Mouse (Mus musculus) intestine, embryonic 15.5 days (tissue): ENCODE data around the gene Ybx3. TPM values are rescaled to one million over a fixed set of nuclear protein-coding genes. Genes with fewer than 3 reads are reported as not detected.

Source experiments
- ATAC-seq: fragments of 200-750 bp; cut with Nextera tagmentation; 2 replicates; pipeline ENCODE4 v1.8.0; 2017; ENCODE audit warnings: moderate TSS enrichment, moderate library complexity
- H3K27ac ChIP-seq: fragments of 300-500 bp; sonication (generic); 2 replicates; pipeline ENCODE4 v1.5.1; 2015; ENCODE audit warnings: mild to moderate bottlenecking, inconsistent platforms
- H3K27me3 ChIP-seq: fragments of 300-500 bp; sonication (generic); replicated peaks from 2 replicates; pipeline ENCODE4 v1.6.1; 2015; ENCODE audit warnings: inconsistent platforms
- H3K36me3 ChIP-seq: fragments of 300-500 bp; sonication (generic); 2 replicates; pipeline ENCODE4 v1.6.1; 2015; ENCODE audit warnings: inconsistent platforms
- H3K4me1 ChIP-seq: fragments of 300-500 bp; sonication (generic); replicated peaks from 2 replicates; pipeline ENCODE4 v1.6.1; 2015; ENCODE audit warnings: inconsistent platforms
- H3K4me2 ChIP-seq: fragments of 300-500 bp; sonication (generic); replicated peaks from 2 replicates; pipeline ENCODE4 v1.6.1; 2015; ENCODE audit warnings: mild to moderate bottlenecking, inconsistent platforms
- H3K4me3 ChIP-seq: fragments of 300-500 bp; sonication (generic); replicated peaks from 2 replicates; pipeline ENCODE4 v1.5.1; 2015; ENCODE audit warnings: inconsistent platforms
- H3K9ac ChIP-seq: fragments of 300-500 bp; sonication (generic); 2 replicates; pipeline ENCODE4 v1.6.1; 2015; ENCODE audit warnings: inconsistent platforms
- H3K9me3 ChIP-seq: fragments of 300-500 bp; sonication (generic); 2 replicates; pipeline ENCODE4 v1.6.1; 2016; ENCODE audit warnings: inconsistent platforms
- WGBS: fragments of 180-500 bp; shearing (Covaris S2); methylation state at CpG from one replicate; pipeline ENCODE4 v1.1.7; 2015; 5-methylcytosine and 5-hydroxymethylcytosine counted together
- polyA plus RNA-seq: library from polyadenylated mRNA; unstranded; fragments of >200 nt; fragmentation: Nextera tagmentation; extraction: Ambion mirVana; gene quantifications from 2 replicates; pipeline ENCODE4 v1.2.1, GENCODE M21; 2015

Gene Ybx3
- polyA plus RNA-seq, 1 experiment from 2014 or later = 57.6 TPM

DNA sequence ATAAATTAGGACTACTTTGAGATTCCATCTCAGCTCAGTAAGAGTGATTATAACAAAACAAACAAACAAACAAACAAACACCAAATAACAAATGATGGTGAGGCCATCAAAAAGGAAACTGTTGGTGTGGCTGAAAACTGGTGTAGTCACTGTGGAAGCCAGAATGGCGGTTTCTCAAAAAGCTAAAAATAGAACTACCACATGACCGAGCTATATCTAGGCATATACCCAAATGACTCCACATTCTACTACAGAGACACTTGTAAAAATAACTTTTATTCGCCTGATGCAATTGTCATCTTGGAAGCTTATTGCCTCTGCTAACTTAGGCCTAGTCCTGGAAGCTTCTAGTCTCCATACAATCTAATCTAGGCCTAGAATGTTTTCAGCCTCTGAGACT lies 16.0 kb upstream of the Ybx3 start:
- ATAC-seq = no peak
- WGBS = 75% methylated on average over 3 of the region's 3 CpGs
- H3K27me3 ChIP-seq = no peaks in the 10 kb centered on the region

DNA sequence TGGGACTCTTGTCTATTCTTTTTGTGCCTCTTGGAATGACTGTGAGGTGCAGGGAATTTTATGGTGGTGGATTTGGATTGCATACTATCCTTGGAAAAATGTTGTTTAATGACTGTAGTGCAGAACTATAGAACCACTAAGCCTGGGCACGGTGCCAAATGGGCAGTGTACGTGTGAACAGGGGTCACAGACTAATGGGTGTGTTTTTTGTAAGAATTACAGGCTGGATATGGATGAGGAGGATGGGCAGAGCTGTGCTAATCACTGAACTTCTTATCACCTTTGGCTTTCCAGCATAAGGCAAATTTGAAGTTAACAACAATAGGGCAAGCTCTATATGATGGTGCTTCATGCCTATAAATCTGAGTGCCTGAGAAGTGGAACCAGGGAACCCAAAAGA lies 14.8 kb upstream of the Ybx3 start:
- ATAC-seq = peak; percentile 88
- Histone ChIP-seq H3K4me3 (no peak overlapping the region), H3K9me3 (no peaks in the 10 kb centered on the region), H3K27ac (no peak overlapping the region), H3K36me3 (no peaks in the 10 kb centered on the region), H3K4me1 (no peaks in the 10 kb centered on the region), H3K9ac (no peak overlapping the region), H3K4me2 (no peak overlapping the region), H3K27me3 (no peaks in the 10 kb centered on the region)
- WGBS = 32% methylated on average over 2 of the region's 2 CpGs

More for the DNA sequence above, 16.0 kb upstream of the Ybx3 start:
- Histone ChIP-seq H3K9ac (no peak overlapping the region), H3K36me3 (no peaks in the 10 kb centered on the region), H3K9me3 (no peaks in the 10 kb centered on the region), H3K4me2 (no peak overlapping the region), H3K4me3 (no peak overlapping the region), H3K4me1 (no peaks in the 10 kb centered on the region), H3K27ac (no peak overlapping the region)

DNA sequence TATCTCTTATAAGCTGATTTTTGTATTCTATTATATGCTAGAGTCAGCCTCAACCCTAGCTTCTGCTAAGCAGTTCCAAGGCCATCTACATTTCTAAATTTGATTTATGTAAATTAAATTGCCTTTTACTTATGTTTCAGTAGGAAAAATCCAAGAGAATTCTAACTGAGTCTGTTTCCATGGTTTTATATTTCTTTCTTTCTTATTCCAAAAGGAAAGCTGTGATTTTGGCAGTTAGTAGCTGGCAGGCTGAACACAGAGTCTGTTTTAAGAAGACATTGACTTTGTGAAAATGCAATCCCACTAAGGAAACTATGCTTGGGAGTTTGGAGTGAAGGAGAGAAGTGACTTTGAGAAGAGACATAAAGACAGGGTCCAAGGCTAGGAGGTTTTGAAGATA lies 14.3 kb upstream of the Ybx3 start:
- Histone ChIP-seq H3K9me3 (no peaks in the 10 kb centered on the region), H3K4me1 (no peaks in the 10 kb centered on the region), H3K27me3 (no peaks in the 10 kb centered on the region), H3K36me3 (no peaks in the 10 kb centered on the region), H3K4me3 (no peak overlapping the region), H3K9ac (no peak overlapping the region), H3K27ac (no peak overlapping the region), H3K4me2 (no peak overlapping the region)
- ATAC-seq = no peak

DNA sequence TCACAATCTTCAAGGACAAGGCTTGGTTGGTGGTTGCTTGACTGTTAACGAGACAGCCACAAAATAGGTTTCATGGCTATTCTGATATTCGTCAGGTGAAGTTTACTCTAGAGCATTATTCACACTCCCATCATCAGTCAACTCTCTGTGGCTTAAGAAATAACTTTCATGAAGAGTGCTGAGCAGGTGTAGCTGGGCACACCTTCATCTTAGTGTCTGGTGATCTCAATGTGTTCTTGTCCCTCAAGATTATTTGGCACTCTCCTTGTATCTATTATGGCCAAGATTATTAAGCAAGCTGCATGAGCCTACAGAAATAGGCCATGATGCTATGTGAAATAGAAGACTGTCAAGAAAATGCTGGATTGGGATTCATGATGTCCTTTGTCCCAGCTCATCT lies 13.0 kb upstream of the Ybx3 start:
- 80% methylated on average over 2 of the region's 2 CpGs for WGBS
- Histone ChIP-seq H3K9me3 (no peaks in the 10 kb centered on the region), H3K36me3 (no peaks in the 10 kb centered on the region)

DNA sequence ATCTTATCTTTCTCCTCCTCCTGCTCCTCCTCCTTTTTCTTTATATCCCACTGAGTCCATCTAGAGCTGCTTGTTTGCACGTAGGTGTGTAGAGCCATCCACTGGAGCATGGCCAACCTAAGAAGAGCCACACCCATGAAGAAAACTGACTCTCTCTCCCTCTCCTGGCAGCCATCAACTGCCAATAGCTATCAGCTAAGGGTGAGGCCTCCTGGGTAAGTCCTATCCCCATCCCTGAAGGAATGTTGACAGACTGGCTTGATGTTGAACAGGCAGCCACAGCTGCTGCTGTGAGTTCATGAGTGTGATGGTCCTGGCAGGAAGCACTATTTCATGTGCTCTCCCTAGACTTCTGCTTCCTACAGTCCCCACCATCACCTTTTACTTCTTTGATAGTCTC lies 8.4 kb upstream of the Ybx3 start:
- Histone ChIP-seq H3K9ac (no peak overlapping the region), H3K27ac (no peak overlapping the region), H3K4me2 (no peak overlapping the region), H3K36me3 (no peaks in the 10 kb centered on the region), H3K9me3 (no peaks in the 10 kb centered on the region), H3K4me3 (no peak overlapping the region), H3K4me1 (no peaks in the 10 kb centered on the region), H3K27me3 (no peaks in the 10 kb centered on the region)
- peak; percentile 77 for ATAC-seq
- WGBS = 14% methylated on average over 1 of the region's 1 CpGs

More for the DNA sequence above, 13.0 kb upstream of the Ybx3 start:
- Histone ChIP-seq H3K4me2 (no peak overlapping the region), H3K9ac (no peak overlapping the region), H3K4me3 (no peak overlapping the region), H3K4me1 (no peaks in the 10 kb centered on the region), H3K27ac (no peak overlapping the region), H3K27me3 (no peaks in the 10 kb centered on the region)
- ATAC-seq = no peak

DNA sequence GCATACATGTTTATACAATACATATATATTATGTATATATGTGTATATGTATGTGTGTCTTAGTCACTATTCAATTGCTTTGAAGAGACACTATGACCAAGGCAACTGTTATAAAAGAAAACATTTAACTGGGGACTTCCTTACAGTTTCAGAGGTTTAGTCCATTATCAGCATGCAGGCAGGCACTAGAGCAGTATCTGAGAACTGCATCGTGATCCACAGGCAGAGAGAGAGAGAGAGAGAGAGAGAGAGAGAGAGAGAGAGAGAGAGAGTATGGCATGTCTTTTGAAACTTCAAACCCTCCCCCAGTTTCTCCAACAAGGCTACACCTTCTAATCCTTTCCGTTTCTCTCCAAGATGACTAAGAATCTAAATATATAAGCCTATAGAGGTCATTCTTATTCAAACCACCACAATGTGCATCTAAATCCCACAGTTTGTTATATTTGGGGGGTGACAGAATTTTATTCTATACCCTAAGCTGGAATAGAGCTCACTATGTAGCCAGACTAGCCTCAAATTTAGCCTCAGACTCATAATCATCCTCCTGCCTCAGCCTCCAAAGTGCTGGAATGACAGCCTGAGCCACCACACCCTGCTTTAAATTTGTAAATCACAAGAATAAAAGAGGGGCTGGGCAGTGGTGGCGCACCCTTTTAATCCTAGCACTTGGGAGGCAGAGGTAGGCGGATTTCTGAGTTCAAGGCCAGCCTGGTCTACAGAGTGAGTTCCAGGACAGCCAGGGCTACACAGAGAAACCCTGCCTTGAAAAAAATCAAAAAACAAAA lies 5.8 kb upstream of the Ybx3 start:
- Histone ChIP-seq H3K27ac (no peak overlapping the region), H3K4me1 (no peaks in the 10 kb centered on the region), H3K4me2 (no peak overlapping the region), H3K27me3 (no peaks in the 10 kb centered on the region), H3K4me3 (no peak overlapping the region), H3K9me3 (no peaks in the 10 kb centered on the region), H3K9ac (no peak overlapping the region), H3K36me3 (no peaks in the 10 kb centered on the region)
- ATAC-seq = no peak
- 74% methylated on average over 4 of the region's 4 CpGs for WGBS

DNA sequence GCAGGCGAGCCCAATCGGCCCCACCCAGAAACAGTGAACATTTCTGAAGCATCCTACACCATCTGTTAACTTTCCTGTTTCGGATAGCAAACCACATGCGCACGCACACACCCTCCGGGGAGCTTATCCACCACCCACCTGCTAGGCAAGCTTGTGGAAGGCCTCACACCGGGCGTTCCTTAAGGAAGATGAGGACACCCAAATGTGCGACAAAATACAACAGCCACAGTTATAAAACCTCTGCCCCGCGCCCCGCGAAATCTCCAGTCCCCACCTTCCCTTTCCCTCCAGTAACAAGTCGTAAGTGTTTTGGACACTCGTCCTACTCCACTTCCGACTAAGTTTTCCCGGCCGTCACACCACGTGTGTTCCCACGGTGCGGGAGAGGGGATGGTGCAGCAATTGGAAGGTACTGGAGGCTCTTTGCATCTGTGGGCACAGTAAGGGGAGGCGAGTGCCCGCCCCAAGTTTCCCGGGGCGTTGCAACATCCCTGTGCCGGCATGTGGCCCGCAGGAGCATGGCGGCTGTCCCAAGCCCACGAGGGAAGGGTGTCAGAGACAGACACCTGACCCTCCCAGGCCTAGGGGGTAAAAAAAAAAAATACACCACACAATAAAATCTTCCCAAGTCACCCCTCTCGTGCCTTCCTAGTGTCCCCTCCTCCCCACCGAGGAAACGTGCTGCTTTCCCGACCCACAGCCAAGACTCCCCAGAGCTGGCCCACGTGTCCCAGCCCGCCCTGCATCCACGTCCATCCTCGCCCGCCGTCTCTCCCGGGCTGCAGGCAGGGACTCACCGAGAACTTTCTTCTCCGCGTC lies 846 bp downstream of the Ybx3 start:
- Histone ChIP-seq H3K9me3 (no peaks in the 10 kb centered on the region), H3K4me2 (peak overlapping the region; percentile 80), H3K27ac (peak overlapping the region; percentile 87), H3K4me1 (peaks cover 11% of the 10 kb centered on the region; the same call in 1 of the 2 replicates), H3K9ac (peak overlapping the region; percentile 89), H3K4me3 (peak overlapping the region; percentile 76), H3K27me3 (no peaks in the 10 kb centered on the region), H3K36me3 (no peaks in the 10 kb centered on the region)
- ATAC-seq = peak; percentile 67
- under 1% methylated on average over 42 of the region's 43 CpGs for WGBS

DNA sequence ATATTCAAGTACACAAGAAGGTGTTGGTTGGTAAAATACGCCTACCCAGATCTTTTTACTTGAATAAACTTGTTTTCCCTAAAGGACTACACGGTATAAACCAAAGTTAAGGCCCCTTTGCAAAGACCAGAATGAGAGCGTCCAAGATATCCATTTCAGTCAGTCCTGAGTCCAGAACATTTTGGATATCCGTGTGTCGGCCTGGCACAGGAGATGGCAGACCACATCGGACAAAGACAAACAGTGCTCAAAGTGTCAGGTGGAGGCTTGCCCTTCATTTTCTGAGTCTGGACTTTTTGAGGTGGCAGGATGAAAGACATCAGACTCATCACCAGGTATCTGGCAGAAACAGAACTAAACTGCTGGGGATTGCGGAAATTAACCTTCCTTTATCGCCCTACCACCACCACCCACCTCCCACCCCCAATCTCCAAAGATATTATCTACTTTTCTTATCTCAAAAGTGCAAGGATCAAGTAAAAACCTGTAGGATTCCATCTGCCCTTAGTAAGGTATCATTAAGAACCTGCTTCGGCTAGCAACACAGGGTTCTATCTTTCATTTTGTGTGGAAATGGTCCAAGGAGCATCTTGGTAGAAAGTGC lies 1.8 kb downstream of the Ybx3 start:
- Histone ChIP-seq H3K4me2 (peak overlapping the region; percentile 80), H3K27me3 (no peaks in the 10 kb centered on the region), H3K4me3 (peak overlapping the region; percentile 76), H3K4me1 (peaks cover 14% of the 10 kb centered on the region; the same call in 1 of the 2 replicates), H3K9ac (no peak overlapping the region), H3K36me3 (no peaks in the 10 kb centered on the region), H3K27ac (no peak overlapping the region; the same call in 1 of the 2 replicates), H3K9me3 (no peaks in the 10 kb centered on the region)
- ATAC-seq = no peak
- 44% methylated on average over 9 of the region's 9 CpGs for WGBS

DNA sequence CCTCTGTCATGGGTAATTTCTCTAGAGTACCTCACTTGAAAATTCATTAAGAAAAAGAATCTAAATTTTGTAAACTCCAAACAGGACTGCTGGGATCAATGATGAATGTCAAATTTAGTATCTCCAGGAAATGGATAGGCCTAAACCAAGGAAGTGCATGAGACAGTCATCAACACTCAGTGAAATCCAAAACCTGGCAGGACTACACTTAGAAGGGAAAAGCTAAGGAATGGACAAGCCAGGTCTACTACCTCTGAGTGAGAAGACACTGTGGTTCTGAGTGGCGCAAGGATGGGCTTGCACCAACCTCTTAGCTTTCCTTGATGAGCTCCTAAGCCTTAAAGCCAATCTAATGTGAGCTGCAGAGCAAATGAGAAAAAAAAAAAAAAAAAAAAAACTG lies 2.8 kb downstream of the Ybx3 start:
- H3K27me3 ChIP-seq = no peaks in the 10 kb centered on the region
- no peak overlapping the region for H3K4me3 ChIP-seq
- ATAC-seq = no peak
- H3K36me3 ChIP-seq = no peaks in the 10 kb centered on the region
- 89% methylated on average over 1 of the region's 1 CpGs for WGBS
- no peaks in the 10 kb centered on the region for H3K9me3 ChIP-seq
- peaks cover 14% of the 10 kb centered on the region; the same call in 1 of the 2 replicates for H3K4me1 ChIP-seq
- no peak overlapping the region for H3K9ac ChIP-seq
- peak overlapping the region; percentile 15; the same call in 1 of the 2 replicates for H3K4me2 ChIP-seq
- no peak overlapping the region for H3K27ac ChIP-seq

DNA sequence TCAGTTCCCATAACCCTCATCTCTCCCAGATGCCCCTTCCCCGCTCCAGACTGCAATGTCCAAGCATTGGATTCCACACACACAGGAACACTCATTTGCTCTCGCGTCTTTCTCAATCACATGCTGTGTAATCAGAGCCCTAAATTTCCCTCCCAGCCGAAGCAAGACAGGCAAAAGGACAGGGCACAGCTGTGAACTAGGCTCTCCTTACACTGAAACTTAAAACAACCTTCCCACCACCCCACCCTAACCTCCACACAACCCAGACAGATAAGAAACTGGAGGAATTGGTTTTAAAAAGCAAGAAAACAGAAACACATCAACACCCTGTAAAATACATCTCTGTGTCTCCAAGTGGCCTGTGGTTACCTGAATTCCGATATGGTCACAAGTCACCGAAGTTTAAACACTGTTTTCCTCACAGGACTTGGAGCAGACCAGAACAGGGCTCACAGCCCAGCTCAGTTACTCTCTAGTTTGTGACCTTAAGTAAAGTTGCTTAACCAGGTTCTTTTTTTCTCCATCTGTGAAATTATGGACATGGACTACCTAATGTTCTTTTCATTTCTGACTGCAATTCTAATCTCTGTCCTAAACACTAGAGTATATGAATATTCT lies 4.5 kb downstream of the Ybx3 start:
- Histone ChIP-seq H3K27me3 (no peaks in the 10 kb centered on the region), H3K9me3 (no peaks in the 10 kb centered on the region), H3K4me2 (no peak overlapping the region), H3K9ac (no peak overlapping the region), H3K27ac (no peak overlapping the region), H3K36me3 (0 out of 2 replicates have a peak, but pooled peaks cover 7% of the 10 kb centered on the region), H3K4me1 (peaks cover 14% of the 10 kb centered on the region; the same call in 1 of the 2 replicates), H3K4me3 (no peak overlapping the region)
- WGBS = 43% methylated on average over 6 of the region's 6 CpGs
- no peak for ATAC-seq

DNA sequence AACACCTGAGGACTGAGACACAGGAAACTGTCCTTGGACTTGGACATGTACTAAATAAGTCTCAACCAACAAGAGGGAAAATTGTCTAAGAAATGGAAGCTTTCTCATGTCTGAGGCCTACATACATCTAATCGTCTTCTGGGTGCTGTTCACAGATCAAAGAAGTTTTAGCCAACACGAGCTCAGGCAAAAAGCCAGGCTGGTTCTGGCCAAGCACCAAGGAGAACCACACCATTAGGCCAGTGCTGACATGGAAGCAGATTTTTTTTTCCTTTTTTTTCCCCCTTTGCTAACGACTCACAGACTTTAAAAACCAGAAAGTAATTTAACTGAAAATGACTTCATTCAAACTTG lies 5.3 kb downstream of the Ybx3 start:
- Histone ChIP-seq H3K4me2 (no peak overlapping the region), H3K9me3 (no peaks in the 10 kb centered on the region), H3K9ac (no peak overlapping the region), H3K4me3 (no peak overlapping the region), H3K27ac (no peak overlapping the region), H3K27me3 (no peaks in the 10 kb centered on the region), H3K4me1 (peaks cover 14% of the 10 kb centered on the region; the same call in 1 of the 2 replicates), H3K36me3 (0 out of 2 replicates have a peak, but pooled peaks cover 7% of the 10 kb centered on the region)
- no peak for ATAC-seq
- 64% methylated on average over 3 of the region's 3 CpGs for WGBS
